Mouse (Mus musculus) c-Kit-positive CD71-positive TER-119-positive erythroid progenitor cells, embryonic 14.5 days (primary cell): ENCODE measurements around the gene Ppm1h.

Experiments used
- DNase-seq: peaks from one replicate; pipeline ENCODE4 v3.0.0-alpha.2; 2013; ENCODE audit warnings: low spot score

Gene Ppm1h

DNA sequence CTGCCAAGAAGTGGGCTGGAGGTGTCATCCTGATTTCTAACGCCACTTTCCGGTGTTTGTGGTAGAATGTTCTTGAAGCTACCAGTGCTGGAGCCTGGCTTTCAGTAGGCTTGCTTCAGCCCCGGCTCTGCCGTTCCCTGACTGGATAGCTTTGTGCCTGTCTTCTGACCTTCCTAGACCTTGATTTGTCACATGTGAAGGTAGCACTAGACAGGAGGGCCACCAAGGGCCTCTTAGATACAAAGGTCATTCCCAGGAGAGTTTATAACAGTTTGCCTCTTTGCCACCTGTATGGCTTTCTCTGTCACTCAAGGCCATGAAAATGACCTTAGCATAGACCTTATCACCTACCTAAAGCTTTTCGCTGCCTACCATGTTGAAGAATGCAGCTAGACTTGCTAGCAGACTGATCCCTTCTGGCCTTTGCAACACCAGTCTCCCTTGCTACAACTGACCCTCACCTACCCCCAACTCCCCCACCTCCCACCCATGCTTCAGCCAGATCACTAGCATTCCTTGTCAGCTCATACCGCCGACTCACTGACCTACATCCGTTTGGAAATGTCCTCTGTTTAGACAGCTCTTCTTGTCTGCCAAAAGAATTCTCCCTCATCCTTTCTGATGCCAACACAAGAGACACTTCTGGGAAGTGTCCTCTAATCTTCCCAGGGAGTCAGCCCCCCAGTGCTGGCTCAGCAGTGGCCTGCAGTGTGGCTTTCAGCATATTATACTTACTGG is 180.5 kb downstream of the Ppm1h start:
- DNase-seq: no peak

DNA sequence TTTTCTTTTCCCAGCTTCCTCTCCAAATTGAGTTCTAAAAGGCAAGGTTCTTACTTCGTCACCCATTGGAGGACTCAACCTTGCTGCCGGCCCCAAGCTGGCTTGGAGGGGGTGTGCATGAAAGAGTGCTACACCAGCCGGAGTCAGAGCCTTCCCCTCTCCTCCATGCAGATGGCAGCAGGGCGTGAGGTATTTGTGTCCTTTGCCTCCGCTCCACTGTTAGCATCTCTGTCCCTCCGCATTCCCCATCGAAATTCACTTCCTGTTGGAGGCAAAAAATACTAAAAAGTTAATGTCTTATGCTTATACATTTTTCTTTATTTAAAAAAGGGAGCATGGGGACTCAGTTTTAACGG is 181.1 kb downstream of the Ppm1h start:
- no peak for DNase-seq

DNA sequence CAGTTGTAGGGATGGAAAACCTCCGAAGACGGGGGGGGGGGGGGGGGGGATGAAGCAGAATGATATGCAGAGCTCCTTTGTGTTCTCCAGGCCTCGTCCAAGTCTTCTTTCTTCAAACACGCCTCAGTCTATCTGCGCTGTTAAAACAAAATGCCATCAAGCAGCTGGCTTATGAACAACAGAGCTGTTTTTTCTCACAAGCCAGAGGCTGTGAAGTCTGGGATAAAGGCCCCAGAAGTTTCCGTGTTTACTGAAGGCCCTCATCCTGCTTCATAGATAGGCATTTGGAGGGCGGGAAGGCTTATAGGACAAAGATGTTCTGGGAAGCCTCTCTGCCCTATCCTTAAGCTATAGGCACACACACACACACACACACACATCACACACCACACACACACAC is 181.5 kb downstream of the Ppm1h start:
- no peak for DNase-seq

DNA sequence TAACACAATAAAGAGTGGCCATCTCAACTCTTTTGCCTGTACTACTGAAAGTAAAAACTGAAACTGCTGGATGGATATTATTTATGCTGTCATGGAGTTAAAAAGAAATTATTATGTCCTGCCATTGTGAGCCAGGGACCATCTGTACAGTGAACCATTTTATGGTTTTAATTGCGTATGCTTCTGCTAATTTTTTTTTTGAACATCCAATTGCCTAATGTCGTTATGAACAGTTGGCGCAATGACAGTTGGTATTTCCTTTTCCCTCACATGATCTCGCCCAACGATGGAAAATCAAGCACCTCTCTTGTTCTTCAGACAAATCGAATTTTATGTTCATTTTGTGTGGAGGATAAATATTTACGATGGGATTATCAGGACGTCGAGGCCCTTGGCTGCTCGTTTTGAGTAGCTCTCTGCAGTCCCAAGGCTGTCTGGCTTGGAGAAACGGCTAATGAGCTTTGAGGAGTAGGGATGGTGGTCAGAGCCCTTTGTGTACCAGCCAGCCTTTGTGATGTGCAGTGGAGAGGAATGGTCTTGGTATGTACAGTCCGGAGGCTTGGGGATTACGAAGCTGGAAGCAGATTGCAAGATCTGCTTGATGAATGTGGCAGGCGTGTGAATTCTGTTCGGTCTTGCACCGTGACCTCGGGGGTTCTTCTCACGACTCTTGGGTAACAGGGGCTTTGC is 183.3 kb downstream of the Ppm1h start:
- DNase-seq: no peak

- no peak for DNase-seq
Observed at GRCm38 (mm10) chr10:122862386-122863023, 183.9 kb downstream of the Ppm1h start.

DNA sequence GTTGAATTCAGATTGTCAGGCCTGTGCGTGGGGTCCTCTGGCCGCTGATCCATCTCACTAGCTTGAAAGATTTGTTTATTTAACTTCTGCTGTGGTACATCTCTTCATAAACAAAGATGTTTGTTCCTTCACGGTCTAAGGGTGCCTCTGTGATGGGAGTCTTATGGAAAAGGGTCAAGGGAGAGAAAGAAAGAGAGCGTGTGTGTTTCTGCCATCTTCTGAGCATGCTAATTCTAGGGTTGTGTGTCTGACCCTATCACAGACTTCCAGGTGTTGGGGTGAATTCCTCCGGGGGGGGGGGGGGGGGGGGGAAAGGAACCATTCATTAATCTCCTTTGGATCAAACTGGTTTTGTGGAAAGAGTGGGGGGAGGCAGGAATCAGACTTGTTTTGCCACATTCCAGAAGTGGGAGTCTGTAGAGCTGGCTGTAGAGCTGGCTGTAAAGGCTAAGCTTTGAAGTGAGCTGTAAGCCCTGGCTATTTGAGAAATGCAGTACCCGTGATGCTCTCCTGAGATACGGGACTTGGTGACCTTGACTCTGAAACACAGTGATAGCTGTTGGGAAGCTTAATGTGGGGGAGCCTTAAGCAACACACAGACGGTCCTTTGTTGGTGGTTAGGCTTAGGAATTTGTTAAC is 191.4 kb downstream of the Ppm1h start:
- DNase-seq: no peak

- DNase-seq: no peak
Observed at GRCm38 (mm10) chr10:122870848-122871494, 192.4 kb downstream of the Ppm1h start.

GRCm38 (mm10) chr10:122872720-122873119 is 194.2 kb downstream of the Ppm1h start:
- DNase-seq: no peak

DNA sequence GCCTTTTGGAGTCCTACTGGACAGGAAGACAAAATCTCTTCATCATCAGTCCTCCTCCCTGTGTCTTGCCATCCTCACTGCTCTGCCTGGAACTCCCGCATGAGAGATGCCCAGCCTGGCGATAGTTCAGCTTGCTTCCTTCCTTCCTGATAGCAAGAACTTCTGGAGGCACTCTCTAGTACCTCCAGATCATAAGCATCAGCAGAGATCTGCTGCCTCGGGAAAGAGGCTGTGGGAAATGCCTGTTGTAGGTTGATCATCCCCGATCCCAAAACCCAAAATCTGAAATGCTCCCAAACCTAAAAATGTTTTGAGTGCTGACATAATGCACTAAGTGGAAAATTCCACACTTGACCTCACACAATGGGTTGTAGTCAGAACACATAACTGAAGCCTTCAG is 198.4 kb downstream of the Ppm1h start:
- DNase-seq: no peak

DNA sequence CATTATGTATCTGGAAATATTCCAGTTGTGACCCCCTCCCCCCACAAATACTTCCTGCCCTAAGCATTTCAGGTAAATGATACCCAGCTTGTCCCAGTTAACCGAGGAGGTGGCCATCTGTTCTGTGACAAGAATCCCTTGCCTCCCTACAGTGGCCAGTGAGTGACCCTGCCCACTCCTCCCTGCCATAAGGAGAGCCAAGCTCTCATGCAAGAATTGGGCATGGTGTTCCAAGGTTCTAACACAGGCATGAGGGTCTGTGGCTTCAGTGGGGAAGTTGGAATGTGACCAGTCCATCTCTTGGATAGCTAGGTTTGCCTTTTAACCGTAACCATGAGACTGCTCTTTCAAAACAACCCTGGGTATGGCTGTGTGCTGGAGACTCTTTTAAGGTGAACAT is 198.9 kb downstream of the Ppm1h start:
- DNase-seq: no peak

DNA sequence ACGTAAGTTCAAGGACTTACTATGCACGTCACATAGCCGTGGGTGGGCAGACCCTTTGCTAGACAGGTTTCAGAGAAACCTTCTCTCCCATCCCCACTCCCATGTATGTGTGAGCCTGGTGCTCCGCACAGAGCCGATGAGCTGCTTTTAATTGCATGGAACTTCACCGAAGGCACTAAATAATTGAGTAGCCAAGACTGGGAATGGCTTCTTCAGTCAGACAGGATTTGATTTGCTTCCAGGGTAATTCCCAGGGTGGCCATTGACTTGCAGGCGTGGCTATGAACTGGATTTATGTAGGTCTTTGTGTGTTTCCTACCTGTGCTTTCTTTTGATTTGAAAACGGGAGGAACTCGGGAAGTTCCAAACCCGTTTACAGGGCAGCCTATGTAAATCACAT is 202.9 kb downstream of the Ppm1h start:
- no peak for DNase-seq

DNA sequence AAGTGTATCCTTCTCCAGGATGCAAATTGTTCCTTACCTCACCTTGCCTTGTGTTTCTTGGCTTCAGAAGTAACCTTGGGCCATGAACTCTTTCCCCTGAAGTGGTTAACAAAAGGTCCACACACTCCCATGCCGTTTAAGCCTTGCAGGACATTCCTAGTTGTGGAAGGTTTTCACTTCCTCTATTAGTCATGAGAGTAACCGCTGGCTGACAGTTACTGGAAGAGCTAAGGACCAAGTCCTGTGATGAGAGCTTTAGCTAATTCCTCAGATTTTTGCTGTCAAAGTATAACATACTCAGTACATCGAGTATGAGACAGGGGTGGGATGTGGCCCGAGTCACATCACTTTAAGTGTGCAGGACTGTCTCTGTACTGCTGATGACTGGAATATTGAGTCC is 204.1 kb downstream of the Ppm1h start:
- DNase-seq: no peak

- no peak for DNase-seq
Observed at GRCm38 (mm10) chr10:122883823-122884743, 205.5 kb downstream of the Ppm1h start.

- DNase-seq: no peak
Observed at GRCm38 (mm10) chr10:122885301-122885700, 206.7 kb downstream of the Ppm1h start.

DNA sequence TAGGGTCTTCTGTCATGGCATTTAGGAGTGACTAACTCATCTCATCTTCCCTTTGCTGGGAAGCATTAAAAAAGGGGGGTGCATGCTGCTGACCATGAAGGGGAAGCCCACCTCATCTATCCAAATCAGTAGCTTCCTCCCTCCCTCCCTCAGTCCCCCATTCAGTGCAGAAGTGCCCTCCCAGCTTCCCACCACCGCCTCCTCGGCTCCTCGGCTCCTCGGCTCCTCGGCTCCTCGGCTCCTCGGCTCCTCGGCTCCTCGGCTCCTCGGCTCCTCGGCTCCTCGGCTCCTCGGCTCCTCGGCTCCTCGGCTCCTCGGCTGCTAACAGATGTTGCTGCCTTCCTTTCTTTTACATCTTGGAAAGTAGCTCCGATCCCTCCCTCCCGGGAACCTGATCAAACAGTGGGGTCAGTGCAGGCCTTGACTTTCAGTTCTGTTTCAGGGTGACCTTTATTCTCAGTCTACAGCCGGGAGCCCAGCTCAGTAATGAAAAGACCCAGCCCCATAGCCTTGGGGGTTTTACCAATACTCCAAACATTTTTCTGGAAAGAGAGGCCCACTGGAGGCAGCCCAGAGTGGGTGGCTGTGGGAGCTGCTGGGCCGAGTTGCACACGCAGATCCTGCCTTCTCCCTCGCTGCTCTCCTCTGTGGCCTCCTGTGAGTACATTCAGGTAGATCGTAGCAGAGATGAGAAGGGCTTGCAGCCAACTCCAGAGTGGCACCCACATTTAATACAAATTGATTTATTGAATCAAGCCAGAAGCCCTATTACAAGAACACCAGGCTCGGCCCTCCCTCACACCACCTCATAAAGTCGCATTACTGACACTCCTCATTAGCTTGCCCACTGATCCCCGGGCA is 207.7 kb downstream of the Ppm1h start:
- DNase-seq: peak; percentile 13

- no peak for DNase-seq
Observed at GRCm38 (mm10) chr10:122886916-122887527, 208.5 kb downstream of the Ppm1h start.

- no peak for DNase-seq
Observed at GRCm38 (mm10) chr10:122887528-122888183, 209.1 kb downstream of the Ppm1h start.

GRCm38 (mm10) chr10:122890682-122891350 is 212.3 kb downstream of the Ppm1h start:
- no peak for DNase-seq

DNA sequence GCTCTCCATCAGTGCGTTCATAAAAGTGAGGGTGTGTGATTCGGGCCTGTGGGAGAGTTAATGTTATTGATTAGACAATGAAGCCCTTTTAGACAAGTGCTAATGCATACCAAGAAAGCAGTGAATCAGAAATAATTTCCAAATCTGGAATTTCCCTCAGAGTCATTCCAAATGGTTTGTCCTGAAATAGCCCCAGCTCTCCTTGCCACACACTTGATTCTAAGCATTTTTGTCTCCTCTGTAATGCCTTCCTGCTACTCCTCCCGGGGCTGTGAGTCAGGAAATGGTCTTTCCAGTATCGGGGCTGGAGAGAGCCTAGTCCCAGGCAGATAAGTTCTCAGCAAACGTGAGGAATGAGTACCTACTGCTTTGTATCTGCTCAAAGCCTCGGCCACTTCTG is 212.9 kb downstream of the Ppm1h start:
- no peak for DNase-seq
